Mouse (Mus musculus): ENCODE data around the gene Cd59b.

DNA sequence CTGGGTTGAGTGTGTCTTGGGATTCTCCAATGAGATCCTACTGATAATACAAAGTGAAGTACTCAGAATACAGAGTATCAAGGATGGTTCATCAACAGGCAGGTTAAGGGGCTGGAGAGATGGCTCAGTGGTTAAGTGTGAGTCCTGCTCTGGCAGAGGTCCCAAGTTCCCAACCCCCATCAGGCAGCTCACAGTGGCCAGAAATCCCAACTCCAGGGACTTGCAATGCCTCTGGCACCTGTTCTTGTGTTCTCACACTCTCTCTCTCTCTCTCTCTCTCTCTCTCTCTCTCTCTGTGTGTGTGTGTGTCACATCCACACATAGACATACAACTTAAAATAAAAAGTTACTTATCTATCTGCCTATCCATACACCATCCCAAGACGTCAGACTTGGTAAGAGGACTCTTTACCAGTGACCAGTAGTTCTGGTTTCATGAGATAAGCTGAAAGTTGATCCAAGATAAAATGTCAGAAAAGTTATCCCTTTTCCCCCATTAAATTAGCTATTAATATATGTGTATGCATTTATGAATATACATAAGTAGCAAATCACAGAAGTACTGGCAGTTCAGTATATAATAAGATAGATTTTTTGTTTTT, 25.1 kb upstream of the Cd59b start:
- no peak for TF ChIP-seq MYOD1 (IDR thresholded peaks at IDR 0.05; ENCODE audit: control insufficient read depth in 1 of 3, insufficient read length in 2 of 3, low read depth in 2 of 3)
- no peak for TF ChIP-seq POLR2A (IDR thresholded peaks at IDR 0.05; ENCODE audit: insufficient read length, low read depth)
- no peak for TF ChIP-seq TCF3 (IDR thresholded peaks at IDR 0.05; ENCODE audit: insufficient read length, low read depth)
- TF ChIP-seq CEBPB (IDR thresholded peaks at IDR 0.05; ENCODE audit: insufficient read depth, poor library complexity, severe bottlenecking) = no peak
- no peak for TF ChIP-seq TCF12 (IDR thresholded peaks at IDR 0.05; ENCODE audit: insufficient read depth, poor library complexity, severe bottlenecking)
- no peak for TF ChIP-seq MAX (IDR thresholded peaks at IDR 0.05; ENCODE audit: low read depth)
- no peak for TF ChIP-seq POLR2AphosphoS2 (IDR thresholded peaks at IDR 0.05; ENCODE audit: insufficient read length, low read depth)
- TF ChIP-seq SRF (IDR thresholded peaks at IDR 0.05; ENCODE audit: control insufficient read depth, insufficient read length, low read depth) = no peak
- TF ChIP-seq E2F4 (IDR thresholded peaks at IDR 0.05; ENCODE audit: insufficient read depth) = no peak
- no peak for TF ChIP-seq REST (IDR thresholded peaks at IDR 0.05; ENCODE audit: insufficient read depth, insufficient read length)
- no peak for TF ChIP-seq MYOG (IDR thresholded peaks at IDR 0.05; ENCODE audit: control insufficient read depth in 1 of 3, insufficient read depth in 1 of 3, insufficient read length in 2 of 3, low read depth in 2 of 3)

Measured in myocyte (in vitro differentiated cells).